Mouse (Mus musculus): ENCODE measurements around the gene Hnmt. TPM values are rescaled to one million over a fixed set of nuclear protein-coding genes. Genes with fewer than 3 reads are reported as not detected.
"Not testable (repeated sequence)": the region's sequence is repeated elsewhere in the genome, so short reads cannot be mapped to it uniquely, and the experiment has no call there.

Gene Hnmt
- total and polyA plus RNA-seq, 2 experiments = 2.3 to 46.7 TPM

DNA sequence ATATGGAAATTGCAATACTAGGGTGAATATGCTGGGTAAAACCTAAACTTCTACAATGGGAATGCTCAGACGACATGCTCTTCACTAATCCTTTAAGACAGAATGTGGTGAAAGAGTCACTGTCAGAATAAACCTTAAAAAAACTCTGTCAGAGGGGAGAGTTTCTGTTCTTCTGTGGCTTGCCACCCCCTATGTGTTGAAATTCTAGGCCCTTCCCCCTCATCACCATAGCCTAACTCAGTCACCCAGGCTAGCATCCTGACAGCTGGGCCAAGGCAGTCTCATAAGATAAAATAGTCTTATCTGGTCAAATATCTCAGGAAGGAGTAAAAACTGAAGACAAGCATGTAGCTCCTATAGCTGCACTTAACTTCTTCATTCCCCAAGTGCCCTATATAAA, 66.3 kb downstream of the Hnmt start:
- Histone ChIP-seq H3K9ac (ENCODE audit: low read depth, low read length) (no peak overlapping the region), H3K27me3 (ENCODE audit: control insufficient read depth, insufficient read depth, low read length) (no peaks in the 10 kb centered on the region), H3K4me1 (ENCODE audit: control insufficient read depth, insufficient read depth, low read length) (no peaks in the 10 kb centered on the region), H3K36me3 (ENCODE audit: control insufficient read depth, insufficient read depth, low read length) (no peaks in the 10 kb centered on the region), H3K79me2 (ENCODE audit: control insufficient read depth, insufficient read depth, low read length) (no peaks in the 10 kb centered on the region), H3K4me3 (ENCODE audit: insufficient read depth, low read depth, low read length) (no peak overlapping the region), H3K27ac (replicated peaks; ENCODE audit: insufficient read depth, low read depth, low read length) (no peak overlapping the region)
- no peak for TF ChIP-seq CTCF (IDR thresholded peaks at IDR 0.05; ENCODE audit: low read depth, low read length)
- TF ChIP-seq POLR2A (IDR thresholded peaks at IDR 0.05; ENCODE audit: extremely low read depth, insufficient read depth, low read length) = no peak
- no peak for DNase-seq (ENCODE audit: extremely low read depth, low read depth, low spot score)
- WGBS = 63% methylated on average over 1 of the region's 1 CpGs

DNA sequence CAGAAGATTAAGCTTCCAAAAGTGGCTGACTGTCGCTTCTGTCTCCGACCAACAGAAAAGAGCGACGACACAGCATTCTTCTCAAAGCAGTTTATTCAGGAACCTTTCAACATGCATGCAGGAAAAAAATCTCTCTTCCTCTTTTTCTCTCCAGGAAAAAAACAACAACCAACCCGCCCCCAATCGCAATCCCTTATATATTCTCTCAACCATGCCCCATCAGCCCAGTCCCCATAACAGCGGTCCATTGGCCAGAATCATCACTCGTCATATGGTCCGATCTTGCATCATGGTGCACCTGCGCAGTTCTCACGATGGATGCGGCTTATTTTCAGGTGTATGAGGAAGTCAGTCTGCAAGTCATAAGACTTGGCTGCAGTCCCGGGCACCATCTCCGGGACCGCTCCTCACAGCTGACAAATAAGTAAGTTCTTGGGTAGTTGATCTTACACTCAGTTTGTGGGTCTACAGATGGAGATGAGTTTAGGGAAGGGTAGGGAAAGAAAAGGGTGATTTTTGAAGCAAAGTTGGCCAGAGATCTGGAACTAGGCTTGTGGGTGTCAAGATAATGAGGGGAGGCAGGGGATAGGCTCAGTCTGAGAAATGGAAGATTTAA, 88.4 kb downstream of the Hnmt start:
- not testable (repeated sequence) for DNase-seq (ENCODE audit: extremely low read depth, low read depth, low spot score); H3K36me3 ChIP-seq (ENCODE audit: control insufficient read depth, insufficient read depth, low read length)
- WGBS = 91% methylated on average over 15 of the region's 15 CpGs

More for the DNA sequence above, 88.4 kb downstream of the Hnmt start:
- not testable (repeated sequence) for H3K27ac ChIP-seq (replicated peaks; ENCODE audit: insufficient read depth, low read depth, low read length); H3K4me3 ChIP-seq (ENCODE audit: insufficient read depth, low read depth, low read length); H3K4me1 ChIP-seq (ENCODE audit: control insufficient read depth, insufficient read depth, low read length); H3K27me3 ChIP-seq (ENCODE audit: control insufficient read depth, insufficient read depth, low read length); H3K79me2 ChIP-seq (ENCODE audit: control insufficient read depth, insufficient read depth, low read length); H3K9ac ChIP-seq (ENCODE audit: low read depth, low read length)

Other genes starting within 250 kb of the Hnmt start
- gene Tbpl2, start 47.2 kb upstream of the Hnmt start, total RNA-seq (2014; rRNA removed) = not detected in 2 replicates
- gene Tbpl2, start 47.2 kb upstream of the Hnmt start, polyA plus RNA-seq (2012; rRNA removed) = not detected in 2 replicates
- gene Il1f8, start 103.8 kb upstream of the Hnmt start, total RNA-seq (2014; rRNA removed) = not detected in 2 replicates
- not detected in 2 replicates for gene Il1f8, start 103.8 kb upstream of the Hnmt start, polyA plus RNA-seq (2012; rRNA removed)
- gene Il1f9, start 137.1 kb upstream of the Hnmt start, total RNA-seq (2014; rRNA removed) = 0.18 TPM in 1 of 2 replicates, not detected in the other
- gene Il1f9, start 137.1 kb upstream of the Hnmt start, polyA plus RNA-seq (2012; rRNA removed) = not detected in 2 replicates
- gene Il1f6, start 166.0 kb upstream of the Hnmt start, total RNA-seq (2014; rRNA removed) = not detected in 2 replicates
- not detected in 2 replicates for gene Il1f6, start 166.0 kb upstream of the Hnmt start, polyA plus RNA-seq (2012; rRNA removed)
- gene Il1f5, start 227.6 kb upstream of the Hnmt start, total RNA-seq (2014; rRNA removed) = not detected in 2 replicates
- gene Il1f5, start 227.6 kb upstream of the Hnmt start, polyA plus RNA-seq (2012; rRNA removed) = not detected in 2 replicates
- not detected in 2 replicates for gene Il1f10, start 241.8 kb upstream of the Hnmt start, total RNA-seq (2014; rRNA removed)
- not detected in 2 replicates for gene Il1f10, start 241.8 kb upstream of the Hnmt start, polyA plus RNA-seq (2012; rRNA removed)

All from liver, adult 2 months (tissue).